Mouse (Mus musculus) liver, embryonic 16.5 days (tissue): ENCODE results near the gene Tubgcp6. TPM values are rescaled to one million over a fixed set of nuclear protein-coding genes. Genes with fewer than 3 reads are reported as not detected.

Source experiments
- ATAC-seq: fragments of 200-750 bp; cut with Nextera tagmentation; 2 replicates; pipeline ENCODE4 v1.8.0; 2017; ENCODE audit warnings: low read depth, mild to moderate bottlenecking, moderate number of reproducible peaks, moderate library complexity
- H3K27ac ChIP-seq: fragments of 300-500 bp; sonication (generic); 2 replicates; pipeline ENCODE4 v1.5.1; 2014; ENCODE audit warnings: mild to moderate bottlenecking, low read length
- H3K27me3 ChIP-seq: fragments of 300-500 bp; sonication (generic); 2 replicates; pipeline ENCODE4 v1.6.1; 2014; ENCODE audit warnings: low read depth, low read length, mixed read lengths; ENCODE audit not compliant: control insufficient read depth, insufficient read depth
- H3K36me3 ChIP-seq: fragments of 300-500 bp; sonication (generic); 2 replicates; pipeline ENCODE4 v1.6.1; 2014; ENCODE audit warnings: mild to moderate bottlenecking; ENCODE audit not compliant: control insufficient read depth, insufficient read depth
- H3K4me1 ChIP-seq: fragments of 300-500 bp; sonication (generic); 2 replicates; pipeline ENCODE4 v1.6.1; 2014; ENCODE audit warnings: low read depth, low read length, mixed read lengths; ENCODE audit not compliant: control insufficient read depth
- H3K4me2 ChIP-seq: fragments of 300-500 bp; sonication (generic); 2 replicates; pipeline ENCODE4 v1.6.1; 2014; ENCODE audit warnings: low read depth, low read length, mixed read lengths
- H3K4me3 ChIP-seq: fragments of 300-500 bp; sonication (generic); 2 replicates; pipeline ENCODE4 v1.5.1; 2014; ENCODE audit warnings: low read depth, mild to moderate bottlenecking, low read length
- H3K9ac ChIP-seq: fragments of 300-500 bp; sonication (generic); 2 replicates; pipeline ENCODE4 v1.6.1; 2014; ENCODE audit warnings: low read depth, low read length
- H3K9me3 ChIP-seq: fragments of 300-500 bp; sonication (generic); replicated peaks from 2 replicates; pipeline ENCODE4 v1.6.1; 2016; ENCODE audit warnings: low read length; ENCODE audit not compliant: control insufficient read depth
- WGBS: fragments of 180-500 bp; shearing (Covaris S2); extraction: QIAGEN DNeasy Blood & Tissue Kit; methylation state at CpG from one replicate; pipeline ENCODE4 v1.1.7; 2014; ENCODE audit not compliant: insufficient replicate concordance; 5-methylcytosine and 5-hydroxymethylcytosine counted together
- polyA plus RNA-seq: library from polyadenylated mRNA; unstranded; fragments of >200 nt; fragmentation: Nextera tagmentation; extraction: Ambion mirVana; gene quantifications from 2 replicates; pipeline ENCODE4 v1.2.1, GENCODE M21; 2015

Gene Tubgcp6
- polyA plus RNA-seq, 1 experiment from 2014 or later, result 5.8 TPM

GRCm38 (mm10) chr15:89158516-89158915, 35.6 kb upstream of the Tubgcp6 start:
- 83% methylated on average over 16 of the region's 16 CpGs for WGBS
- Histone ChIP-seq H3K9ac (no peak overlapping the region), H3K4me3 (no peak overlapping the region), H3K9me3 (no peaks in the 10 kb centered on the region), H3K4me2 (no peak overlapping the region), H3K27ac (no peak overlapping the region), H3K36me3 (peaks cover 3% of the 10 kb centered on the region; the same call in 1 of the 2 replicates), H3K4me1 (no peaks in the 10 kb centered on the region), H3K27me3 (no peaks in the 10 kb centered on the region)
- no peak for ATAC-seq

- Histone ChIP-seq H3K4me1 (no peaks in the 10 kb centered on the region), H3K9ac (no peak overlapping the region), H3K27ac (no peak overlapping the region), H3K27me3 (no peaks in the 10 kb centered on the region), H3K36me3 (peaks cover 3% of the 10 kb centered on the region; the same call in 1 of the 2 replicates), H3K4me2 (no peak overlapping the region), H3K4me3 (no peak overlapping the region), H3K9me3 (no peaks in the 10 kb centered on the region)
- ATAC-seq, result no peak
- WGBS, result 50% methylated on average over 7 of the region's 7 CpGs
Measured at GRCm38 (mm10) chr15:89157954-89158353, 35.0 kb upstream of the Tubgcp6 start.

- Histone ChIP-seq H3K9ac (no peak overlapping the region), H3K9me3 (no peaks in the 10 kb centered on the region), H3K36me3 (peaks cover 3% of the 10 kb centered on the region; the same call in 1 of the 2 replicates), H3K27ac (no peak overlapping the region), H3K4me2 (no peak overlapping the region), H3K4me3 (no peak overlapping the region), H3K27me3 (peaks cover 36% of the 10 kb centered on the region), H3K4me1 (peaks cover 7% of the 10 kb centered on the region)
- ATAC-seq, result no peak
Measured at GRCm38 (mm10) chr15:89152312-89152711, 29.4 kb upstream of the Tubgcp6 start.

DNA sequence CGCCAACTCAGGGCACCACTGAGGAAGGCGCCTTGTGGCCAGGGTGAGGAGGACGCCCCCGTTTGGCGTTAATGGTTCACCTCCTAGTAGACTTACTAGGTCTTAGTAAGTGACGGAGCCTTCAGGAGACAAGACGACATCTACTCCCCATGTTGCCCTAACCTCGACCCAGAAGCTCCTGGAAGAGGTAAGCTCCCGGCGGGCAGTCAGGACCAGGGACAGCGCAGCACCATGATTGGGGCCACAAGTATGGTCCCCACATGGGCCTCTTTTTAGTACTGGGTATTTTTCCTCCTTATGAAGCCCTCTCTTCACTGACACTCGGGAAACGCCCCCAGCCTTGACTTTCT, 27.1 kb upstream of the Tubgcp6 start:
- no peak for ATAC-seq
- Histone ChIP-seq H3K4me2 (peak overlapping the region; percentile 62), H3K36me3 (no peaks in the 10 kb centered on the region), H3K9me3 (no peaks in the 10 kb centered on the region), H3K4me1 (peaks cover 9% of the 10 kb centered on the region), H3K4me3 (peak overlapping the region; percentile 50), H3K27ac (no peak overlapping the region), H3K27me3 (peaks cover 59% of the 10 kb centered on the region), H3K9ac (no peak overlapping the region)
- WGBS, result 2% methylated on average over 13 of the region's 13 CpGs

- H3K36me3 ChIP-seq, result no peaks in the 10 kb centered on the region
- peak within 1 kb of the TSS; percentile 50 for H3K4me3 ChIP-seq
- no peak within 1 kb of the TSS for H3K9ac ChIP-seq
- peak; percentile 55 for ATAC-seq
- peaks cover 65% of the 10 kb centered on the region for H3K27me3 ChIP-seq
- H3K9me3 ChIP-seq, result no peaks in the 10 kb centered on the region
- peaks cover 9% of the 10 kb centered on the region for H3K4me1 ChIP-seq
- H3K27ac ChIP-seq, result no peak within 1 kb of the TSS
- peak within 1 kb of the TSS; percentile 62 for H3K4me2 ChIP-seq
- under 1% methylated on average over 41 of the region's 61 CpGs for WGBS
Measured at GRCm38 (mm10) chr15:89149271-89150040, 26.5 kb upstream of the Tubgcp6 start, which contains the start of gene Mapk11. Gene Mapk11, minus strand, starts transcription at chr15:89149628.

GRCm38 (mm10) chr15:89148496-89149270, 25.8 kb upstream of the Tubgcp6 start:
- Histone ChIP-seq H3K9ac (no peak overlapping the region), H3K9me3 (no peaks in the 10 kb centered on the region), H3K4me2 (peak overlapping the region; percentile 62), H3K4me3 (peak overlapping the region; percentile 50), H3K36me3 (no peaks in the 10 kb centered on the region), H3K27me3 (peaks cover 69% of the 10 kb centered on the region), H3K27ac (no peak overlapping the region), H3K4me1 (peaks cover 9% of the 10 kb centered on the region)
- WGBS, result 6% methylated on average over 25 of the region's 25 CpGs
- ATAC-seq, result no peak

DNA sequence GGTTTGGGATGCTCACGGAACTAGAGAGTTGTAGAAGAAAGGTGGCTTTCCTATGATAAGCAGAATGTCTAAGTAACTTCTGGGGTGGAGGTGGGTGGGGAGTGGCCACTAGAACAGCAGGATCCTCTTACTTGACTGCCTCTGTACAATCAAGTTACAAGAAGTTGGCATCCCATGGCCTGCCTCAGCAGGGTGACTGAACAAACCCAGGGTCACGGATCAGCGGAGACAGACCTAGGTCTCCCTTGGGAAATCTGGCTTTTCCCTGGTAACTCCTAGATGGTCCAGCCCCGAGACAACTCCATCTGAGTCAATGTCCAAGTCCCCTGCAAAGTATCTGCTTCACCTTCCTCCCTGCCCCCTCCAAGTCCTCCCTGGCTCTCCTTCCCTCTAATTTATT, 25.0 kb upstream of the Tubgcp6 start:
- H3K27me3 ChIP-seq, result peaks cover 72% of the 10 kb centered on the region
- ATAC-seq, result no peak
- H3K9me3 ChIP-seq, result no peaks in the 10 kb centered on the region
- WGBS, result 43% methylated on average over 4 of the region's 4 CpGs
- peaks cover 9% of the 10 kb centered on the region for H3K4me1 ChIP-seq
- H3K4me2 ChIP-seq, result no peak overlapping the region
- H3K36me3 ChIP-seq, result no peaks in the 10 kb centered on the region
- no peak overlapping the region for H3K9ac ChIP-seq
- H3K27ac ChIP-seq, result no peak overlapping the region
- no peak overlapping the region for H3K4me3 ChIP-seq

DNA sequence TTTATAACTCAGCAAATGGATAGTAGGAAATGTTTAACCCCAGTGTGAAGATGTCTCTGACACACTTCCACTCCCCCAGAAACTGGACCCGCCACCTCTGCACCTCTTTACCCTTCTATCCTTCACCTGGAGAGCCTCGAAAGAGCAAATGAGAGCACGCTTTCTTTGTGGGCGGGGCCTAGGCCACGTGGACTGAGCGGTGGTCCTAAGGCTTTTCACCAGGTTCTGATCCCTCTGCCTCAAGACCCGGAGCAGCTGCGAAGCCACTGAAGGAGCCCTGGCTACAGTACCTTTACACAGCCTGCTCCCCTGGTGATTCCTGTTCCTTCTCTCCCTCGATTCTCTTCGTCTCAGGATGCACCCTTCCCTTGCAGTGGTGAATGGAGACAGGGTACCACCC, 24.5 kb upstream of the Tubgcp6 start:
- H3K4me3 ChIP-seq, result no peak overlapping the region
- peaks cover 75% of the 10 kb centered on the region for H3K27me3 ChIP-seq
- H3K27ac ChIP-seq, result no peak overlapping the region
- H3K9ac ChIP-seq, result no peak overlapping the region
- WGBS, result 21% methylated on average over 10 of the region's 10 CpGs
- H3K36me3 ChIP-seq, result no peaks in the 10 kb centered on the region
- peaks cover 9% of the 10 kb centered on the region for H3K4me1 ChIP-seq
- no peak for ATAC-seq
- H3K4me2 ChIP-seq, result no peak overlapping the region
- H3K9me3 ChIP-seq, result no peaks in the 10 kb centered on the region

DNA sequence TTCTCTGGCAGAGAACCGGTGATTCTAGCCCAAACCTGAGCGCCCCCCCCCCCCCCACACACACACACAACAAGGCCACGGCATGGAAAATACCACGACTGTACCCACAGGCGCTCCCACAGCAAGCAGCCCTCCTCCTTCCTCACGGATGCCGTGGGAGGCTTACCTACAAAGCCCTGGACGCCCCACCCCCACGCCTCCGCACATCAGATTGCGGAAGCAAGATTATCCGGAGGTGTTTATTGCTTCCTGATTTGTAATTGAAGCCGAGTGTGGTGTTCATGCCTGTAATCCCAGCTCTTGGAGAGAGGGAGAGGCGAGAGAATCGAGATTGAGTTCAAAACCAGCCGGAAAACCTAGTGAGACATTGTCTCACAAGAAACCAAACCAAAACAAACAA, 24.1 kb upstream of the Tubgcp6 start:
- no peaks in the 10 kb centered on the region for H3K36me3 ChIP-seq
- H3K9me3 ChIP-seq, result no peaks in the 10 kb centered on the region
- peaks cover 9% of the 10 kb centered on the region for H3K4me1 ChIP-seq
- no peak overlapping the region for H3K9ac ChIP-seq
- H3K4me2 ChIP-seq, result no peak overlapping the region
- no peak overlapping the region for H3K27ac ChIP-seq
- H3K4me3 ChIP-seq, result no peak overlapping the region
- H3K27me3 ChIP-seq, result peaks cover 80% of the 10 kb centered on the region
- no peak for ATAC-seq
- 4% methylated on average over 15 of the region's 16 CpGs for WGBS
